Mouse (Mus musculus) heart, adult 18-20 months (tissue): ENCODE measurements at regions not wholly inside any gene's neighbourhood (a gene's known extent, or its start where the extent isn't known, plus 50 kb on each side); places are given as distances from the start of the nearest gene placed in this dataset.
"Not testable (repeated sequence)": the region's sequence is repeated elsewhere in the genome, so short reads cannot be mapped to it uniquely, and the experiment has no call there.

Experiments used
- DNase-seq, 2 experiments: peaks; one replicate each; pipeline ENCODE4 v3.0.0; 2021 to 2022; ENCODE audit warnings: mixed read lengths in 1 of 2

- DNase-seq: no peak
Observed at GRCm38 (mm10) chr12:45594689-45595088, 520.2 kb upstream of the Stxbp6 start.

DNA sequence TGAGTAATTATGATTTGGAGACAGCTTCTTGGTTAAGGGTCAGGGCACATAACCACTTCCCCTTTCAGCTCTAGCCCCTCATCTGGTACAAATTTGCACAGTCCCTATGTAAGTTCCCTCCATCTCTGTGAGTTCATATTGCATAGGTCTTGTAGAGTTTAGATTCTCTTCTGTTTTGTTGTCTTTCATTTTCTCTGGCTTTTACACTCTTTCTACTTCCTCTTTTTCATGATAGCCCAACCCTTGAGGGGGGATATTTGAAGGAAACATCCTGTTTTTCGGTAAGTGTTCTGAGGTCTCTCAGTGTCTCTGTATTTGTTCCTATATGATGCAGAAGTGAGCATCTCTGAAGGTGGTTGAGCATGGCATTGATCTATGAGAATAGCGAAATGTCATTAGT is 515.7 kb upstream of the Stxbp6 start:
- DNase-seq: no peak

DNA sequence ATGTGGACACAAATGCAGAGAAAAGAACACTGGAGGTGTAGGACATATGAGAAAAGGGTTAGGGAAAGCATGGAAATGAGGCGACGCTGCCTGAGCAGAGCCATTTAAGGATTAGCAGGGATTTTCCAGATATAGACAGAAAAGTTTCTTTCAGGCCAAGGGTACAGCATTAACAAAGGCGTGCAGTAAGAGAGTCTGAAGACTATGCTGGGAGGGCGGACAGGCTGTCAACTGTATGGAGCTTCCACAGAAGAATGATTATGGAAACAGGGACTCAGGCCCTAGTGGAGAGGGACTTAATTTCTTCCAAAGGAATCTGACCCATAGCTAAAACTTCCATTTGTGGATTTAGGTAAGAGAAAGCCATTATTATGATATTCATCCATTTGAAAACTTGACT is 511.3 kb upstream of the Stxbp6 start:
- DNase-seq: no peak

DNA sequence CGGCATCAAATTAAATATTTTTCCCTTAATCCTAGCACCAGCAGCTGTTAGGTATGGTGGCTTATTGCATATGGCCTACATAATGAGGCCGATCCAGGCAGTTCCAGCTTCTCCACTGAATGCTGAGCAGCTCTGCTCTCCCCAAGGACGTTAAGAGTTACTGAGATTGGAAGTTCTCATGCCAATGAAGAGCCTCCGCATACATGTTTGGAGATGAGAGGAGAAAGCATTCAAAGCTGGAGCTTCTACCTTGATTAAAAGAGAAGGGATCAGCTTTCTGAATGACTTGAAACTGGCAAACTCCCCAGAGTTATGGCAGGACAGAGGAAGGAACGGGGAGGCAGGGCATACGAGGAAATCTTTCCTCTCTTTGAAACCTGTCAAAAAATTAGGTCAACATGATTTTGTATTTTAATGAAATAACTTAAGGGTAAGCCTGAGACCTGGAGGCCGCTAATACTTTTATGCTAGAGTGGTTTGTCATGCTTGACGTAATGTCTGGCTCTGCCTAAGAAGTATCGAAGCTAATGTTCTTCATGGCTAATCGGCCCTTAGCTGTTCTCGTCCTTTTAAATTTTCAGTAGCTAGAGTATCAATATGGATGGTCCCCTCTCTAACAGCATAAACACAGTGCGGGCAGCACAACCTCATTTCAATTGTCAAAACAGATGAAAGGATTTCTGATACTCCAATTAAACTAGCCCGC is 489.0 kb upstream of the Stxbp6 start:
- DNase-seq: no peak

GRCm38 (mm10) chr12:45562637-45563220 is 488.2 kb upstream of the Stxbp6 start:
- DNase-seq: no peak

GRCm38 (mm10) chr12:45561889-45562288 is 487.4 kb upstream of the Stxbp6 start:
- no peak for DNase-seq

- no peak for DNase-seq
Observed at GRCm38 (mm10) chr12:45561362-45561761, 486.9 kb upstream of the Stxbp6 start.

GRCm38 (mm10) chr12:45549906-45550305 is 475.4 kb upstream of the Stxbp6 start:
- not testable (repeated sequence) for DNase-seq

- DNase-seq: no peak
Observed at GRCm38 (mm10) chr12:45519554-45519953, 445.0 kb upstream of the Stxbp6 start.

DNA sequence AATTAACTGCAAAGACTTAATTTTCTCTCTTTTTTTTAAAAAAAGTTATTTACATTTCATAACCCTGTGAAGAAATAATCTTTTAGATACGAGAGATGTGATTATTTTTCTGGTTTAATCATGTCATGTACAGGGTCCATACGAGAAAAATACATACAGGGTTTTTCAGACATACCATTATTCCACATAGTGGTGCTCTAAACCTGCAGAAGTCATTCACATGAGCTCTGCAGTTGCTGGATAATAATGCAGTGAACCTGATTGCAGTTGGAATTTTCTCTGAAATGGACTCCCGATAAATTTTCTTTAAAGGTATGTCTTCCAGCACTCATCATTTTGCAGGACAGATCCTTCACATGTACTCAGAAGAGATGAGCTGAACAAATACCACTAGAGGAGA is 439.9 kb upstream of the Stxbp6 start:
- DNase-seq: no peak

- no peak for DNase-seq
Observed at GRCm38 (mm10) chr12:45507400-45507982, 433.0 kb upstream of the Stxbp6 start.

- no peak for DNase-seq
Observed at GRCm38 (mm10) chr12:45499834-45500233, 425.3 kb upstream of the Stxbp6 start.

GRCm38 (mm10) chr12:45498230-45498629 is 423.7 kb upstream of the Stxbp6 start:
- DNase-seq: no peak

GRCm38 (mm10) chr12:45489029-45489428 is 414.5 kb upstream of the Stxbp6 start:
- no peak for DNase-seq

- no peak for DNase-seq
Observed at GRCm38 (mm10) chr12:45476881-45477280, 402.4 kb upstream of the Stxbp6 start.

- DNase-seq: no peak
Observed at GRCm38 (mm10) chr12:45468093-45468492, 393.6 kb upstream of the Stxbp6 start.

GRCm38 (mm10) chr12:45467058-45467457 is 392.5 kb upstream of the Stxbp6 start:
- no peak for DNase-seq

DNA sequence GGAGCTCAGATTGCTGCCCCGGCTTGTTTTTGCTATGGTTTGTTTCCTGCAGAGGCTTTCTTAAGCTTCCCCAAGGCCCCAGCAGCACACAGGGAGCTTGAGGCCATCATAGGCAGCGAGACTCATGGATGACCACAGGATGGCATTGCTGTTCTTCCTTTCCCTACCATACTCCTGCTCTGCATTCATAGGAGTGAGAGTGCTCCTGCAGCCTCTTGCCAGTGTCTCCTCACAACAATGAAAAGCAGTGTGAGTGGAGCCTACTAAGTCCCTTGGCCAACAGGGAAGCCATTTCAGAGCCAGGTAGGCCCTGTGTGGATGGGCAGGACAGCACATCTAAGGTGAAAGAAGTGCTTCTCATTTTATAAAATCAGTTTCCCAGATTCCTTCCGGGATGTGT is 391.6 kb upstream of the Stxbp6 start:
- DNase-seq: no peak

DNA sequence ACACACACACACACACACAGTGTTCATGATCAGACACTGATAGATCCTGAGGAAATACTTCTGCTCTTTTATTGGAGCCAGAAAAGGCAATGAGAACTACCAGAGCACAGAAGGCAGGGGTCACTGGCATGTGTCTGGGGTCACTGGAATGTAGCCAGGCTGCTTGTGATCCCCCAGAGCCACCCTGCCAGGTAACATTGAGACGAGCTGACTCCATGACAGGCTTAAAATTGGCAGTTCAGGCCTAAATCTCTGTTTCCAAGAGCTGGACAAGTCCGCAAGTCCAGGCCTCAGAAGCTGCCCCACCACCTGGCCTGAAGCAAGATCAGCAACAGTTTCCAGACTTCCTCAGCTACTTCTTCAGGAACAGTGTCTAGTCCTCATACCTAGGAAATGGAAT is 390.4 kb upstream of the Stxbp6 start:
- DNase-seq: no peak

DNA sequence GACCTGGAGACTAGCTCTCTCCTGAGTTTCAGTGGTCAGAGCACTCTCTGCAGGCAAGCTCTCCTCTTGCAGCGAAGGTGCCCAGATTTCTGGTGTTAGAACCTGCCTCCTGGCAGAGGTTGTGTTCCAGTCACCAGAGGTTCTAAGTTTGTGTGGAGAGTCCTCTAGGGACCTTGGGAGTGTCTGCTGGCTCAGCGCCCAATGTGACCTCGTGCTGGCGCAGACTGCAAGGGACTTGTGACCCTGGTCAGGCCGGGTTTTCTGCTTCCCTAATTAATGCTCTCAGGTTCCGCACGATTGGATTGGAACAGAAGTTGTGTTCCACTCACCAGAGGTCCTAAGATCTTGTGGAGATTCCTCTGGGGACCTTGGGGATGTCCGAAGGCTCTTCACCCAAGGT is 384.2 kb upstream of the Stxbp6 start:
- not testable (repeated sequence) for DNase-seq

DNA sequence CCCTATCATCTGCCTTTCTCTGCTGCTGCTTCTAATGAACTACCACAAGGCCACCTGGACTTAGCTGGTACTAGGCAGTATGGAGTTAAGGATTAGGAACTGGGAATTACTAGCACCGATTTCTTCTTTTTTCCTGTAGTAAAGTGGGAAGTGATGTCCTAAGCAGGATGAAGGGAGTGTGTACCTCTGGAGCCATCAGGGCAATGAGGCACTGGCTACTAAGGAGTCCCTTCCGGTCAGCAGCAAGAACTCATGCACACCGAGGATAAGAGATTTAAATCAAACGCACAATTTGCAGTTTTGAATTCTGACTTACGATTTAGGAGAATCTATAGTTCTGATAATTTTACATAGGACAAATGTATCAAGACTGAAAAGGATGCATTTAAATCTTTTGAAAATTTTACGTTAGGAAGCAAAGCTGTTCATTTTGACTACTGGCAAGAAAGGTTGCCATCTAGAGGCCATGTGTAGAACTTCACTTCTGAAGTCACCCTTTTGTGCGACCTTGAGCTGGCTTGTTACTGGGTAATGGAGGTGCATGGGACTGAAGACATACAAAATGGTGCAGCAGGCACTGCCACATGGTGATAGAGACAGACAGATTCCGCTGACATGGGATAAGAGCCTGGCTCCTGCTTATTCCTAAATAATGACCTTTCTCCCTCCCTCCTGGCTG is 369.1 kb upstream of the Stxbp6 start:
- peak in 1 of 2 experiments; percentile 7 for DNase-seq

DNA sequence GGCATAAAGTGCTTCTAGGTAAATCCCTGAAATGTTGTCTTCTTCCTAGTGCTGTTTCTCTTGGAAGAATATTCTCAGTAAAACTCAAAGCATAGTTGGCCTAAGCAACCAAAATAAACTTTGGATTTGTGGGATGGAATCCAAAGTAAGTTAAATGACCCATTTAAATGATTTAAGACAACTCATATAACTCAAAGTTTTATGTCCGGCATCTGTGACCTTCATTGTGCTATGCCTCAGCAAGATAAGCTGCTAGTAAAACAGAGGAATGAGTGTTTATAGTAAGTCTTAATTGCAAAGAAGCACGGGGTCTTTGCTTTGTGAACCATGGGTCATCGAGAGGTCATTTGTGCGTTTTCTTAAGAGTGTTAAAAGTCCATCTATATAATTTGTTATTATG is 368.0 kb upstream of the Stxbp6 start:
- no peak for DNase-seq

DNA sequence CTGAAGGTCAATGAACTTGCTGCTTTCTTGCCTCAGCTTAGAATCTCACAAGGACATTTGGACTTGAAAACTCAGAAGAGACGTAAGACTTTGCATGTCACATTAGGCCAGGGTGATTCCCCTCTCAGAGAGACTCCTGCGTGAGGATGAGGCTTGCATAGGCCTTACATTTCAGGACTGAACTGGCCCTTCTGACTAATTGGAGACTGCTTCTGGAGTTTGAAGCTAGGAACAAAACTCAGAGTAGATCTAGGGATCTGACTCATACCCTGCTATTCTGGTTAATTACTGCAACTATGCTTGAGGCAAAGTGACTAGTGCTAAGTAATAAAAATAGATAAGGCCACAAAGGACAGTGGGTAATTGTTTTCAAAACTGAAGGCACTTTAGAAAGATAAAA is 365.2 kb upstream of the Stxbp6 start:
- DNase-seq: no peak
